Mouse (Mus musculus) hindlimb bud, embryonic 11.5 days (tissue): Measurements from ENCODE around the gene Arhgap29.

Experiments
- DNase-seq: peaks from one replicate; pipeline ENCODE4 v3.0.0-alpha.2; 2012; ENCODE audit warnings: low read depth, low spot score; ENCODE audit errors: extremely low spot score

The Arhgap29 gene

GRCm38 (mm10) chr3:121940094-121940889 is 12.0 kb upstream of the Arhgap29 start:
- no peak for DNase-seq

GRCm38 (mm10) chr3:121941204-121941745 is 11.1 kb upstream of the Arhgap29 start:
- no peak for DNase-seq

GRCm38 (mm10) chr3:121945957-121946356 is 6.4 kb upstream of the Arhgap29 start:
- DNase-seq: no peak

GRCm38 (mm10) chr3:121946765-121947164 is 5.6 kb upstream of the Arhgap29 start:
- DNase-seq: no peak

GRCm38 (mm10) chr3:121950139-121950538 is 2.2 kb upstream of the Arhgap29 start:
- DNase-seq: no peak

- no peak for DNase-seq
Observed at GRCm38 (mm10) chr3:121951116-121951515, 1.2 kb upstream of the Arhgap29 start.

- no peak for DNase-seq
Observed at GRCm38 (mm10) chr3:121953049-121953432, 700 bp downstream of the Arhgap29 start.

- no peak for DNase-seq
Observed at GRCm38 (mm10) chr3:121953433-121954161, 1.3 kb downstream of the Arhgap29 start.

GRCm38 (mm10) chr3:121954421-121954820 is 2.1 kb downstream of the Arhgap29 start:
- no peak for DNase-seq

- DNase-seq: no peak
Observed at GRCm38 (mm10) chr3:121955527-121955926, 3.2 kb downstream of the Arhgap29 start.

GRCm38 (mm10) chr3:121956789-121957188 is 4.4 kb downstream of the Arhgap29 start:
- DNase-seq: no peak

GRCm38 (mm10) chr3:121957606-121958344 is 5.4 kb downstream of the Arhgap29 start:
- no peak for DNase-seq

- peak; percentile 82 for DNase-seq
Observed at GRCm38 (mm10) chr3:121964173-121964572, 11.8 kb downstream of the Arhgap29 start.

- DNase-seq: no peak
Observed at GRCm38 (mm10) chr3:121967681-121968476, 15.5 kb downstream of the Arhgap29 start.

- no peak for DNase-seq
Observed at GRCm38 (mm10) chr3:121968621-121969020, 16.3 kb downstream of the Arhgap29 start.

- no peak for DNase-seq
Observed at GRCm38 (mm10) chr3:121969451-121969850, 17.1 kb downstream of the Arhgap29 start.

GRCm38 (mm10) chr3:121973761-121974160 is 21.4 kb downstream of the Arhgap29 start:
- no peak for DNase-seq

- DNase-seq: no peak
Observed at GRCm38 (mm10) chr3:121975381-121975780, 23.0 kb downstream of the Arhgap29 start.

- no peak for DNase-seq
Observed at GRCm38 (mm10) chr3:121981306-121981705, 29.0 kb downstream of the Arhgap29 start.

GRCm38 (mm10) chr3:121982450-121982849 is 30.1 kb downstream of the Arhgap29 start:
- DNase-seq: no peak
